Mouse (Mus musculus): ENCODE data around the gene Ulk3. TPM values are rescaled to one million over a fixed set of nuclear protein-coding genes. Genes with fewer than 3 reads are reported as not detected.

Ulk3 gene
- total and polyA plus RNA-seq, 3 experiments = 2.6 to 11.4 (median 10.0) TPM

- dilution Hi-C loops (cut with MboI; ENCODE audit: extremely low pct_ligation_motif_present, extremely low pct_unique_long_range_greater_than_20kb, low sequenced_read_pairs) (no loop called here), in situ Hi-C loops (cut with MboI; ENCODE audit: low pct_ligation_motif_present, low pct_unique_long_range_greater_than_20kb, low sequenced_read_pairs) (loop anchor here (5.0 kb wide), 1 partner anchor 35 kb away; the partner anchor contains the start of gene Csk)
- Histone ChIP-seq H3K9me3 (replicated peaks; ENCODE audit: low read length) (no peaks in the 10 kb centered on the region), H3K27ac (ENCODE audit: insufficient read depth, low read depth) (no peak overlapping the region), H3K36me3 (replicated peaks in 1 of 2; ENCODE audit: control insufficient read depth in 1 of 2, insufficient read depth in 1 of 2, low read length in 1 of 2) (no peaks in the 10 kb centered on the region), H3K4me2 (ENCODE audit: insufficient read depth, low read depth, poor library complexity, severe bottlenecking) (no peak overlapping the region), H3K4me3 (replicated peaks in 1 of 3; ENCODE audit: low read depth in 2 of 3, low read length in 2 of 3, poor library complexity in 1 of 3) (no peak overlapping the region), H3K27me3 (replicated peaks) (peaks cover 4% of the 10 kb centered on the region), H3K79me2 (replicated peaks; ENCODE audit: control insufficient read depth, extremely low read depth, insufficient read depth, poor library complexity, severe bottlenecking) (no peaks in the 10 kb centered on the region), H3K4me1 (ENCODE audit: control insufficient read depth in 1 of 2, insufficient read depth in 2 of 2) (peaks cover 0 to 6% of the 10 kb centered on the region in 2 experiments; a peak in 2 of 4 replicates), H3K9ac (ENCODE audit: insufficient read depth, low read depth) (no peak overlapping the region)
- no peak for TF ChIP-seq GABPA (IDR thresholded peaks at IDR 0.05; ENCODE audit: insufficient replicate concordance, low read depth, low read length)
- TF ChIP-seq TBP (conservative IDR thresholded peaks at IDR 0.05; ENCODE audit: low read depth, low read length) = no peak
- TF ChIP-seq JUN (IDR thresholded peaks at IDR 0.05; ENCODE audit: insufficient read depth, low read depth, low read length) = no peak
- no peak for TF ChIP-seq ELF1 (IDR thresholded peaks at IDR 0.05; ENCODE audit: low read depth, low read length)
- TF ChIP-seq RCOR1 (conservative IDR thresholded peaks at IDR 0.05; ENCODE audit: low read depth, low read length) = no peak
- TF ChIP-seq UBTF (IDR thresholded peaks at IDR 0.05; ENCODE audit: low read depth, low read length) = no peak
- TF ChIP-seq IRF4 (IDR thresholded peaks at IDR 0.05; ENCODE audit: low read depth, low read length) = no peak
- no peak for TF ChIP-seq NELFE (IDR thresholded peaks at IDR 0.05; ENCODE audit: low read depth, low read length)
- no peak for TF ChIP-seq MXI1 (IDR thresholded peaks at IDR 0.05; ENCODE audit: low read depth, low read length)
- no peak for TF ChIP-seq ZC3H11A (IDR thresholded peaks at IDR 0.05; ENCODE audit: low read depth, low read length)
- TF ChIP-seq SIN3A (IDR thresholded peaks at IDR 0.05; ENCODE audit: low read length) = no peak
- TF ChIP-seq PAX5 (IDR thresholded peaks at IDR 0.05; ENCODE audit: low read length) = no peak
- TF ChIP-seq MAX (IDR thresholded peaks at IDR 0.05; ENCODE audit: low read length) = no peak
- no peak for TF ChIP-seq KAT2A (IDR thresholded peaks at IDR 0.05; ENCODE audit: insufficient replicate concordance, low read length)
- no peak for DNase-seq (ENCODE audit: extremely low read depth)
These were observed 28.4 kb downstream of the Ulk3 start for GRCm38 (mm10) chr9:57617556-57618169.

GRCm38 (mm10) chr9:57618854-57619253, 29.6 kb downstream of the Ulk3 start:
- peaks cover 0 to 6% of the 10 kb centered on the region in 2 experiments for H3K36me3 ChIP-seq (replicated peaks in 1 of 2; ENCODE audit: control insufficient read depth in 1 of 2, insufficient read depth in 1 of 2, low read length in 1 of 2)
- peaks cover 0 to 6% of the 10 kb centered on the region in 2 experiments; a peak in 2 of 4 replicates for H3K4me1 ChIP-seq (ENCODE audit: control insufficient read depth in 1 of 2, insufficient read depth in 2 of 2)
- no peak for TF ChIP-seq KAT2A (IDR thresholded peaks at IDR 0.05; ENCODE audit: insufficient replicate concordance, low read length)
- TF ChIP-seq SMC3 (IDR thresholded peaks at IDR 0.05; ENCODE audit: low read depth, low read length) = no peak
- no peak for TF ChIP-seq ZNF384 (IDR thresholded peaks at IDR 0.05; ENCODE audit: low read depth, low read length)
- dilution Hi-C loops (cut with MboI; ENCODE audit: extremely low pct_ligation_motif_present, extremely low pct_unique_long_range_greater_than_20kb, low sequenced_read_pairs) = no loop called here
- H3K4me2 ChIP-seq (ENCODE audit: insufficient read depth, low read depth, poor library complexity, severe bottlenecking) = no peak overlapping the region
- H3K79me2 ChIP-seq (replicated peaks; ENCODE audit: control insufficient read depth, extremely low read depth, insufficient read depth, poor library complexity, severe bottlenecking) = no peaks in the 10 kb centered on the region
- H3K4me3 ChIP-seq (replicated peaks in 1 of 3; ENCODE audit: low read depth in 2 of 3, low read length in 2 of 3, poor library complexity in 1 of 3) = no peak overlapping the region
- H3K9ac ChIP-seq (ENCODE audit: insufficient read depth, low read depth) = no peak overlapping the region
- peaks cover under 1% of the 10 kb centered on the region for H3K27me3 ChIP-seq (replicated peaks)
- no peak overlapping the region for H3K27ac ChIP-seq (ENCODE audit: insufficient read depth, low read depth)
- in situ Hi-C loops (cut with MboI; ENCODE audit: low pct_ligation_motif_present, low pct_unique_long_range_greater_than_20kb, low sequenced_read_pairs) = loop anchor here (5.0 kb wide), 1 partner anchor 33 kb away; the partner anchor contains the start of gene Csk
- no peaks in the 10 kb centered on the region for H3K9me3 ChIP-seq (replicated peaks; ENCODE audit: low read length)
- no peak for DNase-seq (ENCODE audit: extremely low read depth)

All from CH12.LX (cell line).